Mouse (Mus musculus) embryo, embryonic 10 days (tissue): ENCODE measurements around the gene Btk.
"Not testable (repeated sequence)": the region's sequence is repeated elsewhere in the genome, so short reads cannot be mapped to it uniquely, and the experiment has no call there.

ENCODE experiments used
- DNase-seq: peaks from one replicate; pipeline ENCODE4 v3.0.0-alpha.2; 2015; ENCODE audit warnings: low spot score

The Btk gene

DNA sequence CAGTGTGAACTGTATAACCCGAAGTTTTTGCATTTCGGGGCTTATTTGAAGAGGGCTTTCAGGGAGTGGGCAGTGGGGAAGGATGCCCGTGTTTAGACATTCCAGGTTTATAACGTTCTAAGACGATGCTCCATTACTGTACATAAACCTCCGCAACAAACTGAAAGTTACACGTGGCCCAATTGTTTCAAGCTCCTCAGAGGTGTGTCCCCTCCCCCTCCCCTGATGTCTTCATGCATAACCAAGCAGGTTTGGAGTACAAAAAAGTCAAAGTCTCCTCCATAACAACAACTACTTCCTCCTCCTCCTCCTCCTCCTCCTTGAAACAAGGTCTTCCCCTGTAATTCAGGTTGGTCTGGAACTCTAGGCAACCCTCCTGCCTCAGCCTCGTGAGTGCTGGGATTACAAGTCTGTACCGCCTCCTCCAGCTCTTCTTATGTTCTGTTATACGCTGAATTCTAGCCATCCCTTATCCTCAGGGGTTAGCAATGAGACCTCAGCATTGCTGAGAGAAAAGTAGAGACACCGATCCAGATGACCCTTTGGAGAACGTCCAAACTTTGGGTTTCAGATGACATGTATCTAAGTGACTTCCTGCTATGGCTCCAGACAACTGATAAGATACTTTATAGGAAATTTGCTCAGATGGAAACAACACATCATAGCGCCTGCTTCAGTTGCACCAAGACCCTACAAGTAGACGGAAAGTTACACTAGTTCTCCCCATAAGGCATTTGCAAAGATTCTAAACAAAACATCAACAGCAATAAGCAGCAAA is 2.7 kb downstream of the Btk start:
- no peak for DNase-seq

DNA sequence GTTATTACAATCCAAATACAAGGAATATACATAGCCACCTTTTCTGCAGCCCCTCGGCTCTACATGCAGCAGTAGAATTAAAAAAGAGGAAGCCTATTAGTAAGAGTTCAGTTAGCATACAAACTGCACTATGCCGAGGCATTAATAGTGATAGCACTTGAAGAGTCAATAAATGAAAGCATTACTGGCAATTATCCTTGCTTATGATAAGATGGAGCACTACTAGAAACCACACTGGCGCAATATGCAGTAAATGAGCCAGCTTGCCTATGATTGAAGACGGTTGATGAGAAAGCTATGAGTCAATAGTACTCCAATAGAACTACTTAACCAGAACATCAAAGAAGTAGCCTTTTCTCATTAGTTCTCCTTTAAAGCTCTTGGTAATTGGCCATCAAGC is 5.5 kb downstream of the Btk start:
- no peak for DNase-seq

DNA sequence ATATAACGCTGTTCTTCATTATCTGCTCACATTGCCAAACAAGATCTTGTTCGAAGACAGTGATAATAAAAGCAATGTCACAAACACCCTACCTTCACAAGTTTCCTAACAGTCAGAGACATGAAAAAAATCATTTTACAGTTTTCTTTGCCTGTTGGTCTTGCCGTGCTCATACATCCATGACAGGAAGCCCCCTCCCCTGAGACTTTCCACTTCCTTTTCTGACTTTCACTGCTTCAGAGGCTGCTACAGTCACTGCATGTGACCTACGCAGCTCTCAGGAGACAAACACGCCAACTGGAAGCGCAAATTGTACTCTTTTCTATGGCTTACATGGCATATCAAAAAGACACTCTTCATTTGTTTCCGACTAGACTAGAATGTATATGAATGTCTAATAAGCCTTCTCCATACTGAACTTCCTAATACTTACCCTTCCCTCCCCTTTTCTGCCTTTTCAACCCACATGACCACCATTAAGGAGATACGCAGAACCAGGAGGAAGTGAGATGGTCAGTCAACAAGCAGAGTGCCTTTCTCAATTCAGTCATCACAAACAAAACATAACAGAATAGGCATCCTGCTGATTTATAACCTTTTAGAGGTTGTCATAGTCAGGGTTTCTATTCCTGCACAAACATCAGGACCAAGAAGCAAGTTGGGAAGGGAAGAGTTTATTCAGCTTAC is 16.7 kb downstream of the Btk start:
- DNase-seq = no peak

DNA sequence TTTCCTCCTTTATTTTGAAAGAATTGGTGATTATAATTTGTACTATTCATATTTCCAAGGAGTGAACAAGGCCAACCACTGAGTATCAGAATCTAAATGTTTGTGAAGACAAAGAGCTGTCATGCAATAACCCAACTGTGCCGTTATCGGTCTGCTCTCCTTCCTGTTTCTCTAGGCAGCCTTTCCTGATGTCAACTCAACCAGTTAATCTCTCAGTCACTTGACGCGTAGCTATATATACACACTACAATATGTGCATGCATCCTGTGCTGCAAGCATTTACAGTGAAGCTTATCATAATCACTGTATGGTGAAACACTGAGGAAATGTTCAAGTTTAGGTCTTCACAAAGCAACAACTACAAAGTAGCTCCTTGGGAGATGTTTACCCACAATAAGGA is 19.0 kb downstream of the Btk start:
- DNase-seq = no peak

DNA sequence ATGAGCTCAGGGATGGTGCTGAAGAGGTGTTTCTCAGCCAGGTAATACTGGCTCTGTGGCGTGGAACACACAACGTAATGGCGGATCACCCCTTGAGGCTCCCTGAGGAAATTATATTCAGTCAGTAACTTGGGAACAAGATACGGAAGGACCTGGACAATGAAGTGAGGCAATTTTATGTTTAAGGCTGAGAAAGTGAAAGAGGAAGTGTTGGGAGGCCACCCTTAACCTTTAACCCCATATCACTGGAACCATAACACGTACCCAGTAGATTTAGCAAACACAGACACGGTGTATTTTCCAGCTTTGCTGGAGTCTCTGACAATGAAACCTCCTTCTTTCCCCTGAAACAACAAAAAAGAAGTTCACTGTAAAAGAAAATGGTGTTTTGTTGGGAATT is 28.9 kb downstream of the Btk start:
- DNase-seq = no peak

DNA sequence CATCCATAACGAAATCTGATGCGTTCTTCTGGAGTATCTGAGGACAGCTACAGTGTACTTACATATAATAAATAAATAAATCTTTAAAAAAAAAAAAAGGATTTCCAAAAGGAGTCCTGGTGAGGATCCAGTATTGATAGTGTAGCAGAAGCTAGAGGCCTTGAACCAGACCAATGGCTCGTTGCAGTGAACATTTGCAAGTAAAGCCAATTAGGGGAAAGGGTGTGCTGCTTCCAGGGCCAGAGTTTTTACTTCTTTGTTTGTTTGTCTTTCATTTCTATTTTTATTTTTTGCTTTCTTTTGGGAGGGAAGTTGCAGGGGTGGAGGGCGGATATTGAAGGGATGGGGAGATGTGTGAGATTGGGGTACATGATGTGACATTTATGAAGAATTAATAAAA is 30.0 kb downstream of the Btk start:
- no peak for DNase-seq

DNA sequence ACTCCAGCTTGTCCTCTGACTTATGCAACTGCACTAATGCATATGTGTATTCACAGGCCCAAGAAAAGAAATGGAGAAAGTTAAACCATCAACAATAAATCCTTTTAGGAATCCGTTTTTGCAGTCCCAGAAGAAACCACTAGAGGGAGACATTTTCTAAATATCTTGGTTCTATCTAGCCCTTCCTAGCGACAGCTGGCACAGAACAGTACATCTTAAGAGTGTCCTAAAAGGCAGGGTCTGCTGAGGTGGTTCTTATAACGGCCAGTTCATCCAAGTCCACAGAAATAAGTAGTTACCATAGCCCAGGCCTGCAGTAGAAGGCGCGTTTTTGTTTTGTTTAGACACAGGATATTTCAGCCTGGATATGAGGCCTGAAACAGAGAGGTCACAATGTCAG is 32.5 kb downstream of the Btk start:
- DNase-seq = peak; percentile 53

DNA sequence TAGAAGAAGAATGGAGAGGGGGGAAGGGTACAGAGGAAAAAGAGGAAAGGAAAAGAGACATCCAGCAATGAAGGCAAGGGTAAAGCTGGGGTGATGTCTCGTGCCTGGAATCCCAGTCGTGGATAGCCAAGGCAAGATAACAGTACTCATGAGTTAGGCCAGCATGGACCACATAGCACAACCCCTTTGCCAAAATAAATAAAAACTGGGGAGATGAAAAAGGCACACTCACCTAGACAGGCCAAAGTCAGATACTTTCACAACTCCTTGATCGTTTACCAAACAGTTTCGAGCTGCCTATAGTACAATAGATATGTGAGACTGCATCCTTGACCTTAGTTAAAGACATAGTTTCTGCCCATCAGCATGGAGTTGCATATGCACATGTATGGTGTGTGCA is 36.0 kb downstream of the Btk start:
- DNase-seq = no peak

DNA sequence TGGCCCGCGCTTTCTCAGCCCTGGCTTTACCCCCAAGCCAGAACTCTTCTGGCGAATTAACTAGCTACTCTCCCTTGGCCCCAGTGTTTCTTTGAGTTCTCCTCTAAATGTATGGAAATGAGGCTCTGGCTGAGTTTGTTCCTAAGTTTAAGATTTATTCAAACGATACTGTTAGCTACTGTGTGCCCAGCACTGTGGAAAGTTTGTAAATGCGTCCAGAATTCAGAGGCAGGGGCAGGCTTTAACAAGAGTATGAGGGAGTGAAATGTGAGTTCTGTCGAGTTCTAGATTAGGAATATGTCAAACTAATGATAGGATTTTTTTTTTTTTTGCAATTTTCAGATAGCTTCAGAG is 41.4 kb downstream of the Btk start:
- no peak for DNase-seq

DNA sequence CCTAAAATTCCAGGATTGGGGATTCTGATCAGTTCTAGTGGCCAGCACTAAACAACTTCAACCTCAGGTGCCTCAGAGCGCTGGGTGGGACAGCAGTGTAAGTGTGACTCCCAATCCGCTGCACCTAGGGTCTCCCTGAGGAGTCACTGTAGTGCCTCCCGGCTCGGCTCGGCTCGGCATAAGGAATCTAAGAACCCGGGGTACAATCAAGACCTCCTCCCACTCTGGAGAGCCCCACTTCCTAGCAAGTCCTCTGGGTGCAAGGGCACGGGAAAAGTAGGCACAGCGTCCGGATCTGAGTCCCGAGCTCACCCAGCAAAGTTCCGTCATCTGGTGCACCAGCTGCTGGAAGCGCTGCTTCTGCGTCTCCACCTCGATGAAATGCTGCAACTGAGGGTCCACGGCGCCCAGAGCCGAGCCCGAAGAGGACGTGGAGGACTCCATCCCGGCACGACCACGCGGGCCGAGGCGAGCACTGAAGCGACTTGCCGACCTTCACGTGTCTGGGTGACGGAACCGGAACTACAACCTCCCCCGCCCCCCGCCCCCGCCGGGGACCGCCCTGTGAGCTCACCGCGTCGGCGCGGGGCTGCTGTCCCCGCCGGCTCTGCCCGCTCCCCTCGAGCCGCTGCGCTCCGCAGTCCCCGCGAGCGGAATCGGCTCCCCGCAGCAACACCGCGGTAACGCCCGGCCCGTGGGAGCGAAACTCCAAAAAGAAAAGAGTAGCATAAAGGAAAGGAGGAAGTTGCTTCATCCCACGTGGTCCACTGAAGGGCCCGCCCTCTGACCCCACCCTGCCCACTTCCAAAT is 42.0 kb downstream of the Btk start, which contains the start of gene Timm8a1:
Gene Timm8a1 (minus strand): TSS at position 721 of the 810 bp plus-strand sequence.
- peak; percentile 65 for DNase-seq

DNA sequence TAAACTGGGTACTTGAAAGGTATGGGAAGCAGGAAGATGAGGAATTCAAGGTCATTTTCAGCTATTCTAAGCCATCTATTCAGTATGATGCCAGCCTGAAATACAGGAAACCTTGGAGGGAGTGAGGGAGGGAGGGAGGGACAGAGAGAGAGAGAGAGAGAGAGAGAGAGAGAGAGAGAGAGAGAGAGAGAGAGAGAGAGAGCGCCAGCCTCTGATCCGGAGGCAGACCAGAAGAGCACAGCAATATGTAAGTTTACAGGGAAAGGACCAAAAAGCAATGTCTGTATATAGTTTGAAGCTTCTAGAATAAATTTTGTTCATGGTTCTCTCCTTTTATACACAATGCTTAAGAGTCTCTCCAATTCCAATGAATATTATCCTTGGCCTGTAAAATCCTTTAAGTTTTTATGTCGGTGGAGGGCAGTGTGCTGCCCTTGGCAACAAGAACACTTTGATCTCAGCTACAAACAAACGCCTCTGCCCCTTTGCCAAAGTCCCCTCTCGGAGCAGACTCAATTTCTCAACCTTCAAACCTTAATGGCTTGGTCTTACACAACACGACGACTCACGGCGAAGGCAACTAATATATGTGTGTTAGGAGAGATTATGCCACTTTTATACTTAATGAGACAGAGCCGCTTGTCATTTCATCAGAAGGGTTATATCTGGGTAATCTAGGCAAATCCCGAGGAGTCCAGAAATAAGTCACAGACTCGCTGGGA is 42.8 kb downstream of the Btk start:
- peak; percentile 9 for DNase-seq

DNA sequence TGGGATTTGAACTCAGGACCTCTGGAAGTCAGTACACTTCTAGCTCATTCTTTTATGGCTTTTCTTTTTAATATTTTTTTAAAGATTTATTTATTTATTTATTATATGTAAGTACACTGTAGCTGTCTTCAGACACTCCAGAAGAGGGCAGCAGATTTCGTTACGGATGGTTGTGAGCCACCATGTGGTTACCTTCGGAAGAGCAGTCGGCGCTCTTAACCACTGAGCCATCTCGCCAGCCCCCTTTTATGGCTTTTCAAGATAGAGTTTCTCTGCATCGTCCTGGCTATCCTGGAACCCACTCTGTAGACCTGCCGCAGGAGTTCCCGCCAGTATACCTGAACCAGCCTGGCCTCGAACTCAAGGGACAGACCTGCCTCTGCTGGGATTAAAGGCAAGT is 43.6 kb downstream of the Btk start:
- DNase-seq = not testable (repeated sequence)

DNA sequence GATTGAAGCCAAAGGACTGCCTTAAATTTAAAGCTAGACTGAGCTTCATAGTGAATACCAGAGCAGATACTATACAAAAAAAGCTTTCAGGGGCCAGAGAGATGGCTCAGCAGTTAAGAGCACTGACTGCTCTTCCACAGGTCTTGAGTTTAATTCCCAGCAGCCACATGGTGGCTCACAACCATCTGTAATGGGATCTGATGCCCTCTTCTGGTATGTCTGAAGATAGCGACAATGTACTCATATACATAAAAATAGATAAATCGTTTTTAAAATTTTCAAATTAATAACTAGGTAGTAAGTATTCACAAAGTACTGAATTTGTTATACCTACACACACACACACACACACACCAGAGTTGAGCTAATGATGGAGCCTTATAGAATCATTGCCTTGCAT is 50.0 kb downstream of the Btk start:
- DNase-seq = no peak

DNA sequence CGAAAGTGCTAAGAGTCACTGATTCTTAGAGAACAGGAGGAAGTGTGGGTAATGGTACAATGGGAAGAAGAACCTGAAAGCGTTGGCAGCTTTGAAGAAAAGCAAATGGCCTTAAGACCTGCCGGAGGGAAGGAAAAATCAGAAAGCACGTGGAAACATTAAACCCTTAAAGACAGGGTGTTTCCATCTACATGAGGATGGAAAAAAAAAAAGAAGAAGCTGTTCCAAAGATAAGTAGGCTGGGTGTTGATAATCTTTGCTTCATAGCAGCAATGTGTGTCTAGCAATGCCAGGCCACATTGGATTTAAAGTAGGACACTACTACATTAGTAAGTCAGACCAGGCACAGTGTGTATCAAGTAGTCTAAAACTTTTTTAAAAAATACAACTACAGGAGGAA is 58.1 kb downstream of the Btk start:
- no peak for DNase-seq

DNA sequence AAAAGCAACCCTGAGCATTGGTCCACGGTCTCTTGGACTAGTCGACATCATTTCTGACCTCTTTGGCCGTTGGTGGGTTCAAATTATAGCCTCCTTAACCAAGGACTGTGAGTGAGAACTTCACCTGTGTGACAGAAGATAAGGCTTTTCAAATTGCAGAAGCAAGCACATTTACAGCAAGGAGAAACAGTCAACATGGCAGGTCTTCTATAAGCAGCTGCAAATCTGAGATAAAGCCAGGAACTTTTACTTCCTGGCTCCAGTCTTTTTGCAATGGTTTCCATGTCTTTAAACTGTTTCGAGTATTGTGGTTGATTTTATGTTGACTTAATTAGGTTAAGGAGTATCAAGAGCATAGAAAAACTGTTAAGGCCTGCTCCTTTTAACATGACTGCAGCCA is 59.6 kb downstream of the Btk start:
- no peak for DNase-seq

DNA sequence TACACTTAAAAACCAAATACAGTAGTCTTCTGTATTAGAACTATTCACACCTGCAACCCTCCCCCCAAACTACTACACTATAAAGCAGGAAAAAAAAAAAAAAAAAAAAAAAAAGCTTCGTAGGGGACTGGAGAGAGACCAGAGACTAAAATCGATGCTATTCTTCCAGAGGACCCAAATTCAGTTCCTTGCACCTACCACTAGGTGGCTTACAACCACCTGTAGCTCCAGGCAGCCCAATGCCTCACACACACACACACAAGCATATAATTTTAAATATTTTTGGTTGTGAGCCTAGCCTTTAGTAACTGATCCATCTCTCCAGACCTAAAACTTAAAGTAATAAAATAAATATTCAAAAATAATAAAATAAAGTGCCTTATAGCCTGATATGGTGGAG is 73.9 kb downstream of the Btk start:
- DNase-seq = no peak

DNA sequence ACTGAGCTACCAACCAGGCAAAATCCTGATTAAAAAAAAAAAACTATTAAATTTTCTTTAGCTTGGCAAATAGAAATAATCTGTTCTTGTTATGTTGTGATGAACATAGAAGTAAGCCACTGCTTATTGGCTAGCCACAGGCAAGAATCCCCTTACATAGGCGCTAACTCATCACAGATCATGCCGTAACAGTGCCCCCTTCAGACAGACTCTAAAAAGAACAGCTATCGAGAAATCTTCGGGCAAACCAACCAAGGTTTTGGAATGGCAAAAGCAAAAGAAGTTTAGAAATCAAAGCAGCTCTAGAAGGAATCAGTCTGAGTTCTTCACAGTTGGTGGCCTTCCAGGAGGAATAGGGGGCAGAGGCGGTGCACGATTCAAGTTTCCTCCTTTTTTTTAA is 75.4 kb downstream of the Btk start:
- no peak for DNase-seq

DNA sequence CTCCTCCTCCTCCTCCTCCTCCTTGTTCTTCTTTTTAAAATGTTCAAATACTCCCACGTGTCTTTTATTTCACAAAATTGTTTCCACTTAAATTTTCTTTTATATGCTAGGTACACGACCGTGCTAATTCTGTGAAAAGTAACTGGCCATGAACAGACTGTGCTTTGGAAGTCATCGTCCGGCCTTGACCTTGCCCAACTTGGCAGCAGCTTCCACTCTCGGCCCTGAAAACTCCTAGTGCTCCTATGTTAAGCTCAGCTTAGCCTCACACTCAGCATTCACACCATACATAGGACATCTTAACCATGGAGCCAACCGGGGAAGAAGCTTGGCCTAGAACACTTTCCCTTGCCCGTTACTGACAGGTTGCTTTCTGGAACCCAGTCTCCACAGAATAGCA is 82.7 kb downstream of the Btk start:
- no peak for DNase-seq
